Mouse (Mus musculus) embryonic fibroblast, embryonic 13.5 days (primary cell): ENCODE results near the gene Myo5a. TPM values are rescaled to one million over a fixed set of nuclear protein-coding genes. Genes with fewer than 3 reads are reported as not detected.
A peak's percentile ranks its signal among the peaks of the same experiment; 100 is the strongest.

Source experiments
- H3K27ac ChIP-seq: 2 replicates; pipeline ENCODE4 v1.5.1; 2012; ENCODE audit warnings: low read length, control low read depth, inconsistent platforms; ENCODE audit not compliant: insufficient read depth
- H3K4me1 ChIP-seq: 2 replicates; pipeline ENCODE4 v1.6.1; 2011; ENCODE audit warnings: low read length; ENCODE audit not compliant: control insufficient read depth, insufficient read depth
- H3K4me3 ChIP-seq: 2 replicates; pipeline ENCODE4 v1.5.1; 2011; ENCODE audit warnings: mild to moderate bottlenecking, control low read depth, low read length; ENCODE audit not compliant: insufficient read depth
- CTCF ChIP-seq: IDR thresholded peaks from 2 replicates; pipeline ENCODE4 v1.5.1; 2011; ENCODE audit warnings: mild to moderate bottlenecking, control low read depth, low read length, moderate library complexity, borderline replicate concordance; ENCODE audit not compliant: insufficient read depth
- POLR2A ChIP-seq: IDR thresholded peaks from 2 replicates; pipeline ENCODE4 v1.6.1; 2011; ENCODE audit warnings: low read depth, mild to moderate bottlenecking, control low read depth, low read length, moderate library complexity
- polyA plus RNA-seq: library from polyadenylated mRNA; stranded (reverse); fragments of >200 nt; gene quantifications from 2 replicates; pipeline ENCODE4 v1.2.4, GENCODE M21; 2011; ENCODE audit warnings: low read depth; ENCODE audit not compliant: missing spikeins, insufficient read length

Gene Myo5a
- polyA plus RNA-seq, 1 experiment = 103 TPM

GRCm38 (mm10) chr9:75221420-75222287 is 150.8 kb downstream of the Myo5a start:
- no peak overlapping the region; the same call in 1 of the 2 replicates for H3K27ac ChIP-seq
- H3K4me1 ChIP-seq = peaks cover 5% of the 10 kb centered on the region; the same call in 1 of the 2 replicates
- TF ChIP-seq POLR2A (no peak), CTCF (no peak)
- H3K4me3 ChIP-seq = no peak overlapping the region

GRCm38 (mm10) chr9:75231841-75232746 is 161.3 kb downstream of the Myo5a start, which contains the start of gene Myo5c:
TSS of gene Myo5c (plus strand) at chr9:75232020.
- H3K27ac ChIP-seq = no peak within 1 kb of the TSS
- H3K4me1 ChIP-seq = peaks cover 17% of the 10 kb centered on the region
- TF ChIP-seq POLR2A = no peak
- peak within 1 kb of the TSS; percentile 28 for H3K4me3 ChIP-seq

- Histone ChIP-seq H3K27ac (no peak overlapping the region), H3K4me1 (peaks cover 20% of the 10 kb centered on the region), H3K4me3 (no peak overlapping the region)
- TF ChIP-seq POLR2A = no peak
- no peak for TF ChIP-seq CTCF
These were observed 162.0 kb downstream of the Myo5a start for GRCm38 (mm10) chr9:75232860-75233259.

- Histone ChIP-seq H3K27ac (no peak overlapping the region), H3K4me1 (peaks cover 20% of the 10 kb centered on the region), H3K4me3 (no peak overlapping the region)
- TF ChIP-seq POLR2A = no peak
- TF ChIP-seq CTCF = no peak
These were observed 163.5 kb downstream of the Myo5a start for GRCm38 (mm10) chr9:75234271-75234741.

GRCm38 (mm10) chr9:75234983-75235627 is 164.3 kb downstream of the Myo5a start:
- Histone ChIP-seq H3K27ac (no peak overlapping the region), H3K4me3 (no peak overlapping the region), H3K4me1 (peaks cover 20% of the 10 kb centered on the region)
- no peak for TF ChIP-seq POLR2A
- no peak for TF ChIP-seq CTCF

GRCm38 (mm10) chr9:75235696-75236095 is 164.9 kb downstream of the Myo5a start:
- H3K4me1 ChIP-seq = peaks cover 20% of the 10 kb centered on the region
- no peak overlapping the region for H3K27ac ChIP-seq
- TF ChIP-seq POLR2A = no peak
- TF ChIP-seq CTCF = no peak
- no peak overlapping the region for H3K4me3 ChIP-seq

- no peak for TF ChIP-seq POLR2A
- no peak for TF ChIP-seq CTCF
- Histone ChIP-seq H3K4me3 (no peak overlapping the region), H3K27ac (peak overlapping the region; percentile 87), H3K4me1 (peaks cover 20% of the 10 kb centered on the region)
These were observed 165.8 kb downstream of the Myo5a start for GRCm38 (mm10) chr9:75236416-75237308.

GRCm38 (mm10) chr9:75238179-75238578 is 167.4 kb downstream of the Myo5a start:
- Histone ChIP-seq H3K27ac (no peak overlapping the region), H3K4me3 (no peak overlapping the region), H3K4me1 (peaks cover 20% of the 10 kb centered on the region)
- no peak for TF ChIP-seq CTCF
- TF ChIP-seq POLR2A = no peak

GRCm38 (mm10) chr9:75243052-75243451 is 172.2 kb downstream of the Myo5a start:
- no peak for TF ChIP-seq CTCF
- no peak for TF ChIP-seq POLR2A
- no peak overlapping the region for H3K4me3 ChIP-seq
- peaks cover 10% of the 10 kb centered on the region for H3K4me1 ChIP-seq
- H3K27ac ChIP-seq = no peak overlapping the region
